Mouse (Mus musculus) spleen, adult 2 months (tissue): Measurements from ENCODE around the gene Srgap3. TPM values are rescaled to one million over a fixed set of nuclear protein-coding genes. Genes with fewer than 3 reads are reported as not detected.

Experiments
- DNase-seq, 2 experiments: peaks; one replicate each; pipeline versions ENCODE4 v3.0.0 to v3.0.0-alpha.2; 2012 to 2021; ENCODE audit warnings: low spot score in 2 of 2, low read depth in 1 of 2
- H3K27ac ChIP-seq: fragments of 200-500 bp; 2 replicates; pipeline ENCODE4 v1.5.1; 2012; ENCODE audit warnings: low read length, inconsistent platforms; ENCODE audit not compliant: insufficient read depth
- H3K27me3 ChIP-seq: fragments of 200-500 bp; 2 replicates; pipeline ENCODE4 v1.6.1; 2012; ENCODE audit warnings: mild to moderate bottlenecking, moderate library complexity, low read length, inconsistent platforms; ENCODE audit not compliant: control insufficient read depth, insufficient read depth
- H3K36me3 ChIP-seq: fragments of 200-500 bp; 2 replicates; pipeline ENCODE4 v1.6.1; 2012; ENCODE audit warnings: mild to moderate bottlenecking, low read length, inconsistent platforms; ENCODE audit not compliant: control insufficient read depth, insufficient read depth
- H3K4me1 ChIP-seq: fragments of 200-500 bp; 2 replicates; pipeline ENCODE4 v1.6.1; 2011; ENCODE audit warnings: inconsistent platforms; ENCODE audit not compliant: control insufficient read depth, insufficient read depth, insufficient read length
- H3K4me3 ChIP-seq: fragments of 200-500 bp; 2 replicates; pipeline ENCODE4 v1.5.1; 2011; ENCODE audit warnings: mild to moderate bottlenecking, inconsistent platforms; ENCODE audit not compliant: insufficient read depth, insufficient read length; ENCODE audit errors: extremely low read depth
- CTCF ChIP-seq: fragments of 200-500 bp; IDR thresholded peaks from 2 replicates; pipeline ENCODE4 v1.5.1; 2011; ENCODE audit warnings: mild to moderate bottlenecking, inconsistent platforms; ENCODE audit not compliant: insufficient read depth, insufficient read length, insufficient replicate concordance; ENCODE audit errors: extremely low read depth
- POLR2A ChIP-seq: fragments of 200-500 bp; IDR thresholded peaks from 2 replicates; pipeline ENCODE4 v1.6.1; 2011; ENCODE audit warnings: low read depth, low read length, inconsistent platforms
- WGBS: fragments of 180-500 bp; shearing (Covaris S2); methylation state at CpG from one replicate; pipeline ENCODE4 v1.1.7; 2018; 5-methylcytosine and 5-hydroxymethylcytosine counted together
- polyA plus RNA-seq: library from polyadenylated mRNA; depleted of rRNA; stranded (reverse); fragments of >200 nt; gene quantifications from 2 replicates; pipeline ENCODE4 v1.2.3, GENCODE M21; 2012

Srgap3 gene
- polyA plus RNA-seq, 1 experiment, result 2.7 TPM

- no peaks in the 10 kb centered on the region for H3K4me1 ChIP-seq
- H3K36me3 ChIP-seq, result no peaks in the 10 kb centered on the region
- TF ChIP-seq CTCF (no peak), POLR2A (no peak)
- no peak overlapping the region for H3K4me3 ChIP-seq
- no peak overlapping the region for H3K27ac ChIP-seq
- 86% methylated on average over 5 of the region's 5 CpGs for WGBS
- no peak for DNase-seq
- H3K27me3 ChIP-seq, result no peaks in the 10 kb centered on the region
Observed at GRCm38 (mm10) chr6:112879154-112879553, 67.9 kb downstream of the Srgap3 start.

DNA sequence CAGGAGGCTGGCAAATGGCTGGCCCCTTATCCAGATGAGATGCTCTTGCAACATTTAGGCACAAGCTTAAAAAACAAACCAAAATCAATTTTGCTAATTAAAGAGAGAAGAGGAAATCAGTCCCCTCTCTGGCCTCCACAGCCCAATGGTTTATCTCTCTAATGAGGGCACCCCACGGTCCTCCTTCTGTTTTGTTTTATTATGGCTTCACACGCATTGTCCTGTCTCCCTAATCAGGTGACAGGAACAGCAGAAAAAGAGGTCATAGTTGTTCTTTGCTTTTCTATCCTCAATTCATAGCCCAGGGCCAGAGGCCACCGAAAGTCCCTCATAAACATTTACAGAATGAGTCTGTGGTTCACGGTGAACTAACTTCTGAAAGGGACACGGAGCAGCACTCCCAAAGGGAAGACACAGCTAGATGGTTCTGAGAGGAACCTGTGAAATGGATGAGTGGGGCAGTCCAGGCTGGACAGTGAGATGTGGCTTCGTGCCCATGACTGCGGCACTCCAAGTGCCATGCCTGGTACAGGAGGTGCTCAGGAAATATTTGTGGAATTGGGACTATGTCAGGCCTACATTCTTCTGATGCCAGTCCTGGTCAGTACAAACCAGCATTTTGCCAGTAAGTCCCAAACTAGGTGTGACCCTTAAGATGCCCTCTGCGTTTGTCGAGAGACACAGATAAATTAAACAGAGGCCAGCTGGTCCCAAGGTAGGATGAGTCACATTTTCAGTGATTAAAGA is 73.8 kb downstream of the Srgap3 start:
- Histone ChIP-seq H3K27ac (no peak overlapping the region), H3K4me1 (no peaks in the 10 kb centered on the region), H3K4me3 (no peak overlapping the region), H3K27me3 (no peaks in the 10 kb centered on the region), H3K36me3 (no peaks in the 10 kb centered on the region)
- DNase-seq, result no peak
- TF ChIP-seq POLR2A (no peak), CTCF (no peak)
- 90% methylated on average over 9 of the region's 9 CpGs for WGBS

DNA sequence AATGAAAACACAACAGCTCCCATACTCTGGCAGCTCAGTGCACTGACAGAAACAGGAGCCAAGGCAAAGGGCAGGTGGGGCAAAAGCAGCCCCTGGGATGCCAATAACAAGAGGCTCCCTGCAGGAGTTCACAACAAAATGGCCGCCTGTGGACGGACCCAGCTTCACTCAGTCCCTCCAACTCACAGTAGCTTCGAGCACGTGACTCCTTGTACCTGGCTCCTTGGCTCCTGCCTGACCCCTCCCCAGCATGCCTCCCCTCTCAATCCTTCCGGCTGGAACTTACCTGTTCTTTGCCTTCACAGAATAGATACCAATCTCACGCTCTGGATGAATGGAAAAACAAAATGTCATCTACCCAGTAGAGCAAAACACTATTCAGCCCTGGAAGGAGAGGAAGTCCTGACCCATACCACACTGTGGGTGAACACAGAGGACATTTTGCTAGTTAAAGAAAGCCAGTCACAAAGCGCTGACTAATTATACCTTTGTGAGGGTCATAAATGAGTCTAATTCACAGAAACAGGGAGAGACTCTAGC is 75.8 kb downstream of the Srgap3 start:
- no peak for DNase-seq
- Histone ChIP-seq H3K27me3 (no peaks in the 10 kb centered on the region), H3K36me3 (no peaks in the 10 kb centered on the region), H3K27ac (no peak overlapping the region), H3K4me3 (no peak overlapping the region), H3K4me1 (no peaks in the 10 kb centered on the region)
- no peak for TF ChIP-seq POLR2A
- no peak for TF ChIP-seq CTCF
- 85% methylated on average over 7 of the region's 7 CpGs for WGBS

GRCm38 (mm10) chr6:112868197-112868957 is 78.7 kb downstream of the Srgap3 start:
- Histone ChIP-seq H3K27me3 (no peaks in the 10 kb centered on the region), H3K4me1 (no peaks in the 10 kb centered on the region), H3K27ac (no peak overlapping the region), H3K36me3 (no peaks in the 10 kb centered on the region), H3K4me3 (no peak overlapping the region)
- no peak for DNase-seq
- WGBS, result 81% methylated on average over 9 of the region's 9 CpGs
- TF ChIP-seq POLR2A (no peak), CTCF (no peak)

- no peak overlapping the region for H3K27ac ChIP-seq
- TF ChIP-seq CTCF (no peak), POLR2A (no peak)
- no peak for DNase-seq
- H3K4me1 ChIP-seq, result peaks cover 12% of the 10 kb centered on the region; the same call in 1 of the 2 replicates
- no peak overlapping the region for H3K4me3 ChIP-seq
- no peaks in the 10 kb centered on the region for H3K27me3 ChIP-seq
- WGBS, result 89% methylated on average over 4 of the region's 4 CpGs
- H3K36me3 ChIP-seq, result no peaks in the 10 kb centered on the region
Observed at GRCm38 (mm10) chr6:112866096-112866495, 81.0 kb downstream of the Srgap3 start.

- TF ChIP-seq CTCF (no peak), POLR2A (no peak)
- DNase-seq, result no peak
- no peak overlapping the region for H3K4me3 ChIP-seq
- no peak overlapping the region for H3K27ac ChIP-seq
- 71% methylated on average over 6 of the region's 6 CpGs for WGBS
- peaks cover 12% of the 10 kb centered on the region; the same call in 1 of the 2 replicates for H3K4me1 ChIP-seq
- H3K36me3 ChIP-seq, result no peaks in the 10 kb centered on the region
- H3K27me3 ChIP-seq, result no peaks in the 10 kb centered on the region
Observed at GRCm38 (mm10) chr6:112865021-112865531, 82.0 kb downstream of the Srgap3 start.
